Mouse (Mus musculus): Measurements from ENCODE around the gene Zfp719. TPM values are rescaled to one million over a fixed set of nuclear protein-coding genes. Genes with fewer than 3 reads are reported as not detected.

Gene Zfp719
- total and polyA plus RNA-seq, 3 experiments = 3.5 to 9.8 (median 5.8) TPM

- Histone ChIP-seq H3K4me1 (ENCODE audit: control insufficient read depth in 1 of 2, insufficient read depth in 2 of 2) (peaks cover 0 to 4% of the 10 kb centered on the region in 2 experiments; a peak in 1 of 4 replicates), H3K4me3 (replicated peaks in 1 of 3; ENCODE audit: low read depth in 2 of 3, low read length in 2 of 3, poor library complexity in 1 of 3) (no peak overlapping the region), H3K9ac (ENCODE audit: insufficient read depth, low read depth) (no peak overlapping the region), H3K27me3 (replicated peaks) (no peaks in the 10 kb centered on the region), H3K79me2 (replicated peaks; ENCODE audit: control insufficient read depth, extremely low read depth, insufficient read depth, poor library complexity, severe bottlenecking) (no peaks in the 10 kb centered on the region), H3K36me3 (replicated peaks in 1 of 2; ENCODE audit: control insufficient read depth in 1 of 2, insufficient read depth in 1 of 2, low read length in 1 of 2) (no peaks in the 10 kb centered on the region), H3K9me3 (replicated peaks; ENCODE audit: low read length) (peaks cover 4% of the 10 kb centered on the region), H3K27ac (ENCODE audit: insufficient read depth, low read depth) (no peak overlapping the region), H3K4me2 (ENCODE audit: insufficient read depth, low read depth, poor library complexity, severe bottlenecking) (no peak overlapping the region)
- no peak for TF ChIP-seq CHD2 (IDR thresholded peaks at IDR 0.05; ENCODE audit: low read length)
- TF ChIP-seq MYC (IDR thresholded peaks at IDR 0.05; ENCODE audit: low read depth, low read length) = no peak
- TF ChIP-seq POLR2AphosphoS2 (IDR thresholded peaks at IDR 0.05; ENCODE audit: low read depth, low read length) = no peak
- TF ChIP-seq TBP (conservative IDR thresholded peaks at IDR 0.05; ENCODE audit: low read depth, low read length) = no peak
- no peak for TF ChIP-seq JUND (conservative IDR thresholded peaks at IDR 0.05; ENCODE audit: low read depth, low read length)
- TF ChIP-seq KAT2A (IDR thresholded peaks at IDR 0.05; ENCODE audit: insufficient replicate concordance, low read length) = no peak
- TF ChIP-seq ELF1 (IDR thresholded peaks at IDR 0.05; ENCODE audit: low read depth, low read length) = no peak
- TF ChIP-seq MAZ (IDR thresholded peaks at IDR 0.05; ENCODE audit: low read depth, low read length) = no peak
- no peak for TF ChIP-seq CTCF (conservative IDR thresholded peaks at IDR 0.05 in 1 of 2, IDR thresholded peaks at IDR 0.05 in 1 of 2; ENCODE audit: low read depth in 2 of 2, low read length in 2 of 2)
- TF ChIP-seq CHD1 (IDR thresholded peaks at IDR 0.05; ENCODE audit: low read depth, low read length) = no peak
- TF ChIP-seq IRF4 (IDR thresholded peaks at IDR 0.05; ENCODE audit: low read depth, low read length) = no peak
- no peak for TF ChIP-seq RCOR1 (conservative IDR thresholded peaks at IDR 0.05; ENCODE audit: low read depth, low read length)
- no peak for TF ChIP-seq MAFK (IDR thresholded peaks at IDR 0.05; ENCODE audit: insufficient replicate concordance, low read length)
- TF ChIP-seq MEF2A (IDR thresholded peaks at IDR 0.05; ENCODE audit: borderline replicate concordance, low read depth, low read length) = no peak
- no peak for TF ChIP-seq ETS1 (conservative IDR thresholded peaks at IDR 0.05; ENCODE audit: low read depth, low read length)
- DNase-seq (ENCODE audit: extremely low read depth) = no peak
- in situ Hi-C loops (cut with MboI; ENCODE audit: low pct_ligation_motif_present, low pct_unique_long_range_greater_than_20kb, low sequenced_read_pairs) = no loop called here
- dilution Hi-C loops (cut with MboI; ENCODE audit: extremely low pct_ligation_motif_present, extremely low pct_unique_long_range_greater_than_20kb, low sequenced_read_pairs) = no loop called here
Observed at GRCm38 (mm10) chr7:43530216-43530785, 49.1 kb upstream of the Zfp719 start.

GRCm38 (mm10) chr7:43532936-43533505 lies 46.4 kb upstream of the Zfp719 start:
- dilution Hi-C loops (cut with MboI; ENCODE audit: extremely low pct_ligation_motif_present, extremely low pct_unique_long_range_greater_than_20kb, low sequenced_read_pairs) (no loop called here), in situ Hi-C loops (cut with MboI; ENCODE audit: low pct_ligation_motif_present, low pct_unique_long_range_greater_than_20kb, low sequenced_read_pairs) (no loop called here)
- H3K9me3 ChIP-seq (replicated peaks; ENCODE audit: low read length) = peaks cover 4% of the 10 kb centered on the region
- no peak overlapping the region for H3K4me2 ChIP-seq (ENCODE audit: insufficient read depth, low read depth, poor library complexity, severe bottlenecking)
- H3K27me3 ChIP-seq (replicated peaks) = no peaks in the 10 kb centered on the region
- no peak overlapping the region for H3K9ac ChIP-seq (ENCODE audit: insufficient read depth, low read depth)
- no peak overlapping the region for H3K4me3 ChIP-seq (replicated peaks in 1 of 3; ENCODE audit: low read depth in 2 of 3, low read length in 2 of 3, poor library complexity in 1 of 3)
- peaks cover 0 to 4% of the 10 kb centered on the region in 2 experiments; a peak in 1 of 4 replicates for H3K4me1 ChIP-seq (ENCODE audit: control insufficient read depth in 1 of 2, insufficient read depth in 2 of 2)
- no peaks in the 10 kb centered on the region for H3K36me3 ChIP-seq (replicated peaks in 1 of 2; ENCODE audit: control insufficient read depth in 1 of 2, insufficient read depth in 1 of 2, low read length in 1 of 2)
- no peak overlapping the region for H3K27ac ChIP-seq (ENCODE audit: insufficient read depth, low read depth)
- TF ChIP-seq TBP (conservative IDR thresholded peaks at IDR 0.05; ENCODE audit: low read depth, low read length) = no peak
- TF ChIP-seq MAX (IDR thresholded peaks at IDR 0.05; ENCODE audit: low read length) = no peak
- TF ChIP-seq ELF1 (IDR thresholded peaks at IDR 0.05; ENCODE audit: low read depth, low read length) = no peak
- TF ChIP-seq MYC (IDR thresholded peaks at IDR 0.05; ENCODE audit: low read depth, low read length) = no peak
- TF ChIP-seq JUN (IDR thresholded peaks at IDR 0.05; ENCODE audit: insufficient read depth, low read depth, low read length) = no peak
- no peak for TF ChIP-seq SIN3A (IDR thresholded peaks at IDR 0.05; ENCODE audit: low read length)
- no peak for TF ChIP-seq EP300 (IDR thresholded peaks at IDR 0.05; ENCODE audit: low read length)
- TF ChIP-seq NRF1 (IDR thresholded peaks at IDR 0.05; ENCODE audit: low read depth, low read length) = no peak
- no peak for TF ChIP-seq RCOR1 (conservative IDR thresholded peaks at IDR 0.05; ENCODE audit: low read depth, low read length)
- no peak for TF ChIP-seq PAX5 (IDR thresholded peaks at IDR 0.05; ENCODE audit: low read length)
- no peak for TF ChIP-seq USF1 (IDR thresholded peaks at IDR 0.05; ENCODE audit: low read depth, low read length)
- TF ChIP-seq TCF12 (IDR thresholded peaks at IDR 0.05; ENCODE audit: low read depth, low read length) = no peak
- TF ChIP-seq POLR2AphosphoS2 (IDR thresholded peaks at IDR 0.05; ENCODE audit: low read depth, low read length) = no peak
- TF ChIP-seq ZC3H11A (IDR thresholded peaks at IDR 0.05; ENCODE audit: low read depth, low read length) = no peak
- no peak for TF ChIP-seq E2F4 (IDR thresholded peaks at IDR 0.05; ENCODE audit: insufficient replicate concordance, low read depth, low read length)
- TF ChIP-seq MEF2A (IDR thresholded peaks at IDR 0.05; ENCODE audit: borderline replicate concordance, low read depth, low read length) = no peak
- no peaks in the 10 kb centered on the region for H3K79me2 ChIP-seq (replicated peaks; ENCODE audit: control insufficient read depth, extremely low read depth, insufficient read depth, poor library complexity, severe bottlenecking)
- no peak for DNase-seq (ENCODE audit: extremely low read depth)

Data from CH12.LX (cell line).